7 mouse cellular contexts compared by ENCODE assay signal in the genomic region with DNA sequence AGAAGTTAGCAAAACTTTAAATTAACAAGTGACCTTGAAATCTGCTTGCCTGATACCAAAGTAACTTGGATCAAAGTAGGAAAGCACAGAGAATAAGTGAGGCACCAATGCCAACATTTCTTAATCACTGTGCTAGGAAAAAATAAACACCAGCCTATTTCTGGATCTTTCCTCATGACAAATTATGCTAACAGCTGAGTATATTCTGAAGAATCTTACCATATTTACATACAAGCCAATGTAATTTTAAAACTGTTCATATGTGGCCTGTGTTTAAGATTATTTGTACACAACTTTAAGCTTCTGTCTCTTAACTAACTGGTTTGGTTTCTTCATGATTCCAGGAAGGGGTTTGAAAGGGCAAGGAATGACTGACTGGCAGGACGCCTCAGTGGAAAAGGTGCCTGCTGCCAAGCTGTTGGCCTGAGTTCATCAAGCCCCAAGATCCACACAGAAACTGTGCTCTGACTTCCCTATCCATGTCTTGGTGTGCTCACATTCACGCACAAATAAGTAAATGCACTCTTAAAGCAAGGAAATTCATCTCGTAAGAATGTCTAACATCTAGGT. TPM values are rescaled to one million over a fixed set of nuclear protein-coding genes. Genes with fewer than 3 reads are reported as not detected.
DNase-seq lines count a peak whose midpoint lies in the region; ATAC-seq and TF ChIP-seq lines count a peak whose summit lies in the region.

No protein-coding gene starts in this region.

- peak overlapping the region; percentile 35 to 51 for H3K4me3 ChIP-seq in MEL (ENCODE audit: control insufficient read depth in 1 of 2, insufficient read depth in 1 of 2, low read depth in 2 of 2, low read length in 2 of 2)
- peak overlapping the region; percentile 44 for H3K4me3 ChIP-seq in bone marrow macrophage, adult 2 months (ENCODE audit: insufficient read depth, low read length)
- 0 out of 2 replicates have a peak overlapping the region, but pooled peaks have one; percentile 3 for H3K4me3 ChIP-seq in forebrain, postnatal 0 days (ENCODE audit: low read depth, low read length)
- peak overlapping the region; percentile 20; the same call in 1 of the 2 replicates for H3K4me3 ChIP-seq in hindbrain, embryonic 16.5 days (ENCODE audit: low read length)
- H3K4me3 ChIP-seq in liver, embryonic 12.5 days = peak overlapping the region; percentile 93
- no peak overlapping the region for H3K4me3 ChIP-seq in neural tube, embryonic 14.5 days (ENCODE audit: low read depth, low read length)

- peaks cover 21 to 25% of the 10 kb centered on the region in 2 experiments for H3K36me3 ChIP-seq in MEL (ENCODE audit: control insufficient read depth in 1 of 2, insufficient read depth in 2 of 2, low read length in 2 of 2)
- H3K36me3 ChIP-seq in forebrain, postnatal 0 days (ENCODE audit: insufficient read depth) = peaks cover 10% of the 10 kb centered on the region
- H3K36me3 ChIP-seq in hindbrain, embryonic 16.5 days (ENCODE audit: control insufficient read depth, insufficient read depth, low read length) = peaks cover 11% of the 10 kb centered on the region; the same call in 1 of the 2 replicates
- peaks cover 28% of the 10 kb centered on the region for H3K36me3 ChIP-seq in liver, embryonic 12.5 days
- peaks cover 15% of the 10 kb centered on the region for H3K36me3 ChIP-seq in neural tube, embryonic 14.5 days (ENCODE audit: control insufficient read depth, insufficient read depth, low read length)

- H3K27ac ChIP-seq in MEL (ENCODE audit: control insufficient read depth, low read depth, low read length) = no peak overlapping the region
- H3K27ac ChIP-seq in bone marrow macrophage, adult 2 months (ENCODE audit: insufficient read depth, low read depth, low read length) = peak overlapping the region; percentile 3; the same call in 1 of the 2 replicates
- H3K27ac ChIP-seq in forebrain, postnatal 0 days (ENCODE audit: low read depth, low read length) = 0 out of 2 replicates have a peak overlapping the region, but pooled peaks have one; percentile 54
- peak overlapping the region; percentile 29; the same call in 1 of the 2 replicates for H3K27ac ChIP-seq in hindbrain, embryonic 16.5 days (ENCODE audit: low read depth, low read length)
- 0 out of 2 replicates have a peak overlapping the region, but pooled peaks have one; percentile 22 for H3K27ac ChIP-seq in liver, embryonic 12.5 days
- H3K27ac ChIP-seq in neural tube, embryonic 14.5 days (ENCODE audit: low read depth, low read length) = no peak overlapping the region

- peaks cover 47% of the 10 kb centered on the region for H3K79me2 ChIP-seq in MEL (ENCODE audit: control insufficient read depth, insufficient read depth, low read length, poor library complexity)

- H3K4me1 ChIP-seq in MEL (ENCODE audit: control insufficient read depth in 1 of 2, insufficient read depth in 2 of 2, low read length in 2 of 2) = peaks cover 0 to 11% of the 10 kb centered on the region in 2 experiments; a peak in 3 of 4 replicates
- peaks cover 17% of the 10 kb centered on the region for H3K4me1 ChIP-seq in bone marrow macrophage, adult 2 months (ENCODE audit: control insufficient read depth, insufficient read depth, low read length)
- H3K4me1 ChIP-seq in forebrain, postnatal 0 days (ENCODE audit: insufficient read depth) = peaks cover 19% of the 10 kb centered on the region
- H3K4me1 ChIP-seq in hindbrain, embryonic 16.5 days (ENCODE audit: control insufficient read depth, insufficient read depth, low read depth, low read length) = peaks cover 19% of the 10 kb centered on the region
- peaks cover 35% of the 10 kb centered on the region for H3K4me1 ChIP-seq in liver, embryonic 12.5 days
- peaks cover 13% of the 10 kb centered on the region; the same call in 1 of the 2 replicates for H3K4me1 ChIP-seq in neural tube, embryonic 14.5 days (ENCODE audit: control insufficient read depth, insufficient read depth, low read length)

- TF ChIP-seq POLR2A in MEL (IDR thresholded peaks at IDR 0.05; ENCODE audit: control insufficient read depth in 1 of 2, insufficient read depth in 1 of 2, low read depth in 1 of 2, low read length in 2 of 2, poor library complexity in 1 of 2) = no peak
- TF ChIP-seq POLR2A in bone marrow macrophage, adult 2 months (IDR thresholded peaks at IDR 0.05; ENCODE audit: borderline replicate concordance, low read depth, low read length) = no peak

- TF ChIP-seq EP300 in MEL (IDR thresholded peaks at IDR 0.05; ENCODE audit: low read depth in 1 of 2, low read length in 2 of 2) = 0 out of 4 replicates have a peak, but pooled peaks of 1 of the 2 experiments have one; percentile 8

- WGBS in forebrain, postnatal 0 days = 22% methylated on average over 3 of the region's 3 CpGs
- 37% methylated on average over 3 of the region's 3 CpGs for WGBS in hindbrain, embryonic 16.5 days
- WGBS in liver, embryonic 12.5 days (ENCODE audit: insufficient replicate concordance) = 56% methylated on average over 3 of the region's 3 CpGs
- 49% methylated on average over 3 of the region's 3 CpGs for WGBS in neural tube, embryonic 14.5 days

- ATAC-seq in forebrain, postnatal 0 days = no peak
- no peak for ATAC-seq in hindbrain, embryonic 16.5 days
- no peak for ATAC-seq in liver, embryonic 12.5 days
- ATAC-seq in neural tube, embryonic 14.5 days (ENCODE audit: low read depth) = no peak

- no peaks in the 10 kb centered on the region for H3K9me3 ChIP-seq in MEL (replicated peaks; ENCODE audit: insufficient read depth, low read length)
- H3K9me3 ChIP-seq in forebrain, postnatal 0 days (ENCODE audit: low read length) = no peaks in the 10 kb centered on the region
- no peaks in the 10 kb centered on the region for H3K9me3 ChIP-seq in hindbrain, embryonic 16.5 days (ENCODE audit: control insufficient read depth, low read length)
- H3K9me3 ChIP-seq in liver, embryonic 12.5 days (replicated peaks) = no peaks in the 10 kb centered on the region
- H3K9me3 ChIP-seq in neural tube, embryonic 14.5 days (ENCODE audit: control insufficient read depth, low read length) = no peaks in the 10 kb centered on the region

- peak overlapping the region; percentile 92 for H3K9ac ChIP-seq in MEL (ENCODE audit: control insufficient read depth, low read depth, low read length, poor library complexity, severe bottlenecking)
- 0 out of 2 replicates have a peak overlapping the region, but pooled peaks have one; percentile 14 for H3K9ac ChIP-seq in forebrain, postnatal 0 days
- H3K9ac ChIP-seq in hindbrain, embryonic 16.5 days (ENCODE audit: low read depth, low read length) = peak overlapping the region; percentile 27; the same call in 1 of the 2 replicates
- 0 out of 2 replicates have a peak overlapping the region, but pooled peaks have one; percentile 44 for H3K9ac ChIP-seq in liver, embryonic 12.5 days
- no peak overlapping the region for H3K9ac ChIP-seq in neural tube, embryonic 14.5 days (replicated peaks; ENCODE audit: low read depth, low read length)

- peak overlapping the region; percentile 76 for H3K4me2 ChIP-seq in forebrain, postnatal 0 days (ENCODE audit: low read depth)
- H3K4me2 ChIP-seq in hindbrain, embryonic 16.5 days (ENCODE audit: low read length) = peak overlapping the region; percentile 70
- H3K4me2 ChIP-seq in liver, embryonic 12.5 days = peak overlapping the region; percentile 95
- H3K4me2 ChIP-seq in neural tube, embryonic 14.5 days (ENCODE audit: low read depth, low read length) = peak overlapping the region; percentile 59

- peak; percentile 45 for DNase-seq in MEL (ENCODE audit: low read depth, low spot score)
- DNase-seq in forebrain, postnatal 0 days = no peak
- no peak for DNase-seq in embryo, embryonic 11 days

- TF ChIP-seq RAD21 in MEL (IDR thresholded peaks at IDR 0.05; ENCODE audit: low read depth, low read length) = no peak

- H3K27me3 ChIP-seq in MEL (ENCODE audit: control insufficient read depth in 1 of 2, insufficient read depth in 2 of 2, low read length in 2 of 2) = no peaks in the 10 kb centered on the region
- no peaks in the 10 kb centered on the region for H3K27me3 ChIP-seq in forebrain, postnatal 0 days (ENCODE audit: insufficient read depth, low read length)
- no peaks in the 10 kb centered on the region for H3K27me3 ChIP-seq in hindbrain, embryonic 16.5 days (replicated peaks; ENCODE audit: control insufficient read depth, insufficient read depth, low read length)
- no peaks in the 10 kb centered on the region for H3K27me3 ChIP-seq in liver, embryonic 12.5 days (replicated peaks)
- no peaks in the 10 kb centered on the region; the same call in 1 of the 2 replicates for H3K27me3 ChIP-seq in neural tube, embryonic 14.5 days (ENCODE audit: control insufficient read depth, insufficient read depth, low read length)

- TF ChIP-seq CTCF in MEL (IDR thresholded peaks at IDR 0.05 in 2 of 3, conservative IDR thresholded peaks at IDR 0.05 in 1 of 3; ENCODE audit: control insufficient read depth in 1 of 3, insufficient read depth in 1 of 3, low read depth in 2 of 3, low read length in 3 of 3, poor library complexity in 1 of 3, severe bottlenecking in 1 of 3) = no peak
- TF ChIP-seq CTCF in bone marrow macrophage, adult 2 months (IDR thresholded peaks at IDR 0.05; ENCODE audit: low read depth, low read length) = no peak
- TF ChIP-seq CTCF in forebrain, postnatal 0 days (IDR thresholded peaks at IDR 0.05; ENCODE audit: low read depth) = no peak

RNA-seq across cellular contexts. Expression of a gene that starts 20.8 kb away (rescaled TPM):
- total RNA-seq in MEL (2012; rRNA removed) = not detected in 2 replicates
- under 1 TPM in 1 of 2 experiments, not detected in 1; 0.14 TPM for polyA plus RNA-seq in MEL (2012; ENCODE audit: insufficient read depth in 1 of 2, insufficient read length in 2 of 2, low read depth in 1 of 2, low replicate concordance in 2 of 2, missing spikeins in 1 of 2)
- not detected in 2 replicates for polyA plus RNA-seq in bone marrow macrophage, adult 2 months (2012; ENCODE audit: insufficient read depth, insufficient read length, missing spikeins)
- total RNA-seq in forebrain, postnatal 0 days (2014; rRNA removed) = 0.14 and 0.23 TPM in 2 replicates
- 0.27 and 0.33 TPM in 2 replicates for polyA plus RNA-seq in forebrain, postnatal 0 days (2015; fragmentation: Nextera tagmentation; extraction: Ambion mirVana)
- polyA plus RNA-seq in hindbrain, embryonic 16.5 days (2015; fragmentation: Nextera tagmentation; extraction: Ambion mirVana) = 0.16 TPM in 1 of 2 replicates, not detected in the other
- polyA plus RNA-seq in liver, embryonic 12.5 days (2016; fragmentation: Nextera tagmentation; extraction: Ambion mirVana) = not detected in 2 replicates
- polyA plus RNA-seq in neural tube, embryonic 14.5 days (2014; fragmentation: Nextera tagmentation; extraction: Ambion mirVana) = 0.30 and 0.32 TPM in 2 replicates

RNA-seq across cellular contexts. Expression of a gene that starts 28.2 kb away (rescaled TPM):
- total RNA-seq in MEL (2012; rRNA removed) = 158 and 167 TPM in 2 replicates
- polyA plus RNA-seq in MEL (2012; ENCODE audit: insufficient read depth in 1 of 2, insufficient read length in 2 of 2, low read depth in 1 of 2, low replicate concordance in 2 of 2, missing spikeins in 1 of 2) = 100 to 1,000 TPM in 1 of 2 experiments, not detected in 1; 161 TPM
- 46.0 and 59.7 TPM in 2 replicates for polyA plus RNA-seq in bone marrow macrophage, adult 2 months (2012; ENCODE audit: insufficient read depth, insufficient read length, missing spikeins)
- 71.3 and 87.9 TPM in 2 replicates for total RNA-seq in forebrain, postnatal 0 days (2014; rRNA removed)
- 156 TPM in 2 replicates for polyA plus RNA-seq in forebrain, postnatal 0 days (2015; fragmentation: Nextera tagmentation; extraction: Ambion mirVana)
- 152 and 156 TPM in 2 replicates for polyA plus RNA-seq in hindbrain, embryonic 16.5 days (2015; fragmentation: Nextera tagmentation; extraction: Ambion mirVana)
- 89.6 and 93.3 TPM in 2 replicates for polyA plus RNA-seq in liver, embryonic 12.5 days (2016; fragmentation: Nextera tagmentation; extraction: Ambion mirVana)
- 174 and 182 TPM in 2 replicates for polyA plus RNA-seq in neural tube, embryonic 14.5 days (2014; fragmentation: Nextera tagmentation; extraction: Ambion mirVana)

Comparison
In these comparisons a context has a peak if more than half of its experiments do, and no peak if none do; other contexts are left out.
1. H3K27ac ChIP-seq: peak in bone marrow macrophage, adult 2 months (single experiment), forebrain, postnatal 0 days (single experiment), hindbrain, embryonic 16.5 days (single experiment) and liver, embryonic 12.5 days (single experiment); none in MEL (single experiment) and neural tube, embryonic 14.5 days (single experiment).
2. Peak in every context shown above with its lines, with median percentiles within 50 percentile points of each other: H3K4me2 ChIP-seq.